Mouse (Mus musculus): ENCODE results near the gene H2al2a. TPM values are rescaled to one million over a fixed set of nuclear protein-coding genes. Genes with fewer than 3 reads are reported as not detected.

The H2al2a gene
- not detected in 2 replicates for polyA plus RNA-seq (2016; fragmentation: Nextera tagmentation; extraction: Ambion mirVana)

- DNase-seq (ENCODE audit: low spot score): no peak
- no peaks in the 10 kb centered on the region for H3K36me3 ChIP-seq
- H3K9me3 ChIP-seq (replicated peaks): no peaks in the 10 kb centered on the region
- H3K4me3 ChIP-seq: no peak within 1 kb of the TSS
- H3K27me3 ChIP-seq (ENCODE audit: low read depth, poor library complexity, severe bottlenecking): no peaks in the 10 kb centered on the region
- peaks cover 5% of the 10 kb centered on the region; the same call in 1 of the 2 replicates for H3K4me1 ChIP-seq
- H3K27ac ChIP-seq: no peak within 1 kb of the TSS
Observed at GRCm38 (mm10) chr2:17996858-17997257, at the start of gene H2al2a. Gene H2al2a (minus strand): TSS chr2:17996958.

DNA sequence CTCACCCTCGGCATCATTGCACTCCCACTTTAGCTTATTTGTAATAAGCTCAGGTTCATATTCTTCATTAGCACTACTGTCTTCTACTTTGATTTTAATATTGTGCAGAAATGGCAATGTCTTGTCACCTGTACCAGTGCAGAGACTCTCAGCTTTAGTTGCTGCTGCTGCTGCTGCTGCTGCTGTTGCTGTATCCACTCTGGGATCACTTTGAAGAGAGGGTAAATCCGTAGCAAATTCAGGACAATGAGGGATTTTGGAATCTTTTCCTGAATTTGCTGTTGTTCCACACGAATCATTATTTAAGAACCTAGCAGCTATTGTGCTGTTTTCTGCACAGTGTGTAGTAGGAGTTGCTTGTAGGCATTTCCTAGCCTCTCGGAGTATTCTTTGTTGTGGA is 49.4 kb upstream of the H2al2a start:
- WGBS: under 1% methylated on average over 4 of the region's 4 CpGs

GRCm38 (mm10) chr2:18045781-18046181 is 49.0 kb upstream of the H2al2a start:
- Histone ChIP-seq H3K4me3 (peak overlapping the region; percentile 90), H3K27me3 (ENCODE audit: low read depth, poor library complexity, severe bottlenecking) (no peaks in the 10 kb centered on the region), H3K9me3 (replicated peaks) (no peaks in the 10 kb centered on the region), H3K36me3 (no peaks in the 10 kb centered on the region), H3K4me1 (peaks cover 52% of the 10 kb centered on the region), H3K27ac (peak overlapping the region; percentile 100)
- DNase-seq (ENCODE audit: low spot score): no peak
- 7% methylated on average over 6 of the region's 6 CpGs for WGBS

More for the DNA sequence above, 49.4 kb upstream of the H2al2a start:
- Histone ChIP-seq H3K27me3 (ENCODE audit: low read depth, poor library complexity, severe bottlenecking) (no peaks in the 10 kb centered on the region), H3K4me1 (peaks cover 52% of the 10 kb centered on the region), H3K4me3 (peak overlapping the region; percentile 90), H3K27ac (peak overlapping the region; percentile 100), H3K36me3 (no peaks in the 10 kb centered on the region), H3K9me3 (replicated peaks) (no peaks in the 10 kb centered on the region)
- no peak for DNase-seq (ENCODE audit: low spot score)

DNA sequence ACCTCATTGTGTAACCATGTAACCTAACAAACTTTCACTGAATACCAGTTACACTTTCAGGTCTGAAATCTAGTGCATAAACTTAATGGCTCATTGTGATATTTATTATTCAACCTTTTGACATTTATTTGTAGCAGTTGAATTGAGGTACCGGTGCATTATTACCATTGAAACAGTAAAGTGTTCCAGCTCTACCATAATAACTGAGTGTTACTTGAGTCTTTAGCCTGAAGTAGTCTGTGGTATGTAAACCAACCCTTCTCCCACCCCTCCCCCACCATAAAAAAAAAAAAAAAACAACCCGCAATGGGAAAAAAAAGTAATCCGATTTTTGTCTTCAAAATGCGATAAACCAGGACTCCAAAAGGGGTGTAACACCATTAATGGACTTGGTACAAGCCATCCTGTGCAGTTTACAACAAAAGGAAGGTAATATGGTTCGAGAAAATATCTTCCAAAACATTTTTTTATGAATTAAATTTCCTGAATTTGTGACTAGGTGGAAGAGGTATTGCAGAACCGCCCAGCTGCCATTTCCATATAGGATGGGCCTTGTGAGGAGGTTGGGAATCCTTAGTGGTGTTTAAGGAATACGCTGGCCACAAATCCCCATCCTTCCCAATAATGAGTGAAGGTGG is 48.5 kb upstream of the H2al2a start:
- no peaks in the 10 kb centered on the region for H3K9me3 ChIP-seq (replicated peaks)
- H3K4me1 ChIP-seq: peaks cover 52% of the 10 kb centered on the region
- no peaks in the 10 kb centered on the region for H3K27me3 ChIP-seq (ENCODE audit: low read depth, poor library complexity, severe bottlenecking)
- DNase-seq (ENCODE audit: low spot score): no peak
- 9% methylated on average over 7 of the region's 7 CpGs for WGBS
- H3K4me3 ChIP-seq: peak overlapping the region; percentile 90
- H3K27ac ChIP-seq: peak overlapping the region; percentile 100
- H3K36me3 ChIP-seq: no peaks in the 10 kb centered on the region

DNA sequence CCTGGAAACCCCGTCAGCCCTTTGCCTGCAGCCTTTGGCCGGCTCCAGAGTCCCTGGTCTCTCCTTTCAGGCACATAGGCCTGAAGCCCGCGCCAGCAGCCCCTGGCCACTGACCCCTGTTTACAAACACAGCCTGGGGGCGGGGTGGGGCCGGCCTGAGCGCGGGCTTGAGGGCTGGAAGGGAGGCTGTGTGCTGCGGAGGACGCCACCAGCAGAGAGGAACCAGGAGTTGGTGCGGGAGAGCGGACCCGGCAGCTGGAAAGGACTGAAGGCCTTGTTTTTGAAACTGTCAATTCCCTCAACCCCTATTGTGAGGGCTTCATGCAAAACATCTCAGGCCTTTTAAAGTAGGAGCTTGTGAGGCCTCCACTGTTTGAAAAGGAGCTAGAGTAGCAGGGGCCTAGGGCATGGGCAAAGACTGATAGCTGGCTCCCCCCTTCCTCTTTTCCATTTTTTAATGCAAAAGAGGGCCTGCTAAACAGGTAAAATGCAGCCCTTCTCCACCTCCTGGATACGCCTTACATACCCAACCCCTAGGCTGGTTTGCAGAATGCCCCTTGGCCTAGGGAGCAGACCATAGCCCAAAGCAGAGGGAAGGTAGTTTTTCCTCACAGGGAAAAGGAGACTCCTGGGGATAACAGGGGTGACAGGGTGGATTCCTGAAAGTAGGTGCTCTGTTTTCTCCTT is 44.6 kb upstream of the H2al2a start:
- H3K4me3 ChIP-seq: peak overlapping the region; percentile 49

DNA sequence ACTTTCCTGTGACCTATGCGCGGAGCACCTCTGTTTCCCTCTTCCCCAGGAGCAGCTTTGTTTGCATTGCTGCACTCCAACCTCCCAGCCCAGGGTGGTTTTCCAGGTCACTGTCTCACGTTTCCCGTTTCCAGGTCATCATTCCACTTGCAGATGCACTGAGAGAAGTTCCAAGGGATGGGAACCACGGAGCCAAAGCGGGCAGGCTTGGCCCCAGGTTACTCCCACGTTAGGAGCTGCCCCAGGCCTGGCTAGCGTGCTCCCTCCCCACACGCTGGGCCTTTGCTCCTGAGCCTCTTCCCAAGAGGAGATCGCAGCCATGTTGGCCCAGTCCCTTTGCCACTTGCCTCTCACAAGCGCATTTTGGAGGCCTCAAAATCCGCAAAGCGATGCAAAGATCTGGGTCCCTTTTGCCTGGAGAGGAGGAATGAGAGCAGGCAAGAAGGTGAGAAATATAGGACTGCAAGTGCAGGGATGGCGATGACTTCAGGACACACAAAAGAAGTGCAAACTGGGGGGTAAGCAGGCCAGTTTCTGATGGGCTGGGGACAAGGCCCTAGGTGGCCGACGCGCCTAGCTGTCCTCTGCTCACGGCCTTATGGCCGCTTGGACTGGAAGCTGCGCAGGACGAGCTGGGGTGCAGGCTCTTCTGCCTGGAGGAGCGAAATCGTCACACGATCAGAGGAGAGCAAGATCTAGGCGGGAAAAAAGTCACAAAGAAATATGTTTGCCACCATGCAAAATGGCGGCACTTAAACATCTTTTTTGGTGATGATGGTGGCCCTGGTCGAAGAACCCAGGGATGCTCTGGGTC is 43.8 kb upstream of the H2al2a start:
- Histone ChIP-seq H3K9me3 (replicated peaks) (no peaks in the 10 kb centered on the region), H3K36me3 (no peaks in the 10 kb centered on the region), H3K27me3 (ENCODE audit: low read depth, poor library complexity, severe bottlenecking) (no peaks in the 10 kb centered on the region), H3K4me3 (peak overlapping the region; percentile 49), H3K4me1 (peaks cover 68% of the 10 kb centered on the region), H3K27ac (peak overlapping the region; percentile 96)
- DNase-seq (ENCODE audit: low spot score): no peak
- WGBS: 12% methylated on average over 27 of the region's 27 CpGs

More for the DNA sequence above, 44.6 kb upstream of the H2al2a start:
- 4% methylated on average over 14 of the region's 14 CpGs for WGBS
- H3K36me3 ChIP-seq: no peaks in the 10 kb centered on the region
- peaks cover 68% of the 10 kb centered on the region for H3K4me1 ChIP-seq
- H3K27me3 ChIP-seq (ENCODE audit: low read depth, poor library complexity, severe bottlenecking): no peaks in the 10 kb centered on the region
- DNase-seq (ENCODE audit: low spot score): peak; percentile 82
- no peaks in the 10 kb centered on the region for H3K9me3 ChIP-seq (replicated peaks)
- peak overlapping the region; percentile 96 for H3K27ac ChIP-seq

GRCm38 (mm10) chr2:18039566-18040290 is 43.0 kb upstream of the H2al2a start:
- Histone ChIP-seq H3K36me3 (no peaks in the 10 kb centered on the region), H3K9me3 (replicated peaks) (no peaks in the 10 kb centered on the region), H3K4me1 (peaks cover 71% of the 10 kb centered on the region), H3K4me3 (peak overlapping the region; percentile 49), H3K27me3 (ENCODE audit: low read depth, poor library complexity, severe bottlenecking) (no peaks in the 10 kb centered on the region), H3K27ac (peak overlapping the region; percentile 96)
- 2% methylated on average over 46 of the region's 46 CpGs for WGBS
- peak; percentile 79 for DNase-seq (ENCODE audit: low spot score)

GRCm38 (mm10) chr2:18038895-18039371 is 42.2 kb upstream of the H2al2a start:
- Histone ChIP-seq H3K27me3 (ENCODE audit: low read depth, poor library complexity, severe bottlenecking) (no peaks in the 10 kb centered on the region), H3K36me3 (no peaks in the 10 kb centered on the region), H3K4me3 (peak overlapping the region; percentile 49), H3K27ac (peak overlapping the region; percentile 96), H3K4me1 (peaks cover 73% of the 10 kb centered on the region), H3K9me3 (replicated peaks) (no peaks in the 10 kb centered on the region)
- no peak for DNase-seq (ENCODE audit: low spot score)
- 24% methylated on average over 10 of the region's 10 CpGs for WGBS

DNA sequence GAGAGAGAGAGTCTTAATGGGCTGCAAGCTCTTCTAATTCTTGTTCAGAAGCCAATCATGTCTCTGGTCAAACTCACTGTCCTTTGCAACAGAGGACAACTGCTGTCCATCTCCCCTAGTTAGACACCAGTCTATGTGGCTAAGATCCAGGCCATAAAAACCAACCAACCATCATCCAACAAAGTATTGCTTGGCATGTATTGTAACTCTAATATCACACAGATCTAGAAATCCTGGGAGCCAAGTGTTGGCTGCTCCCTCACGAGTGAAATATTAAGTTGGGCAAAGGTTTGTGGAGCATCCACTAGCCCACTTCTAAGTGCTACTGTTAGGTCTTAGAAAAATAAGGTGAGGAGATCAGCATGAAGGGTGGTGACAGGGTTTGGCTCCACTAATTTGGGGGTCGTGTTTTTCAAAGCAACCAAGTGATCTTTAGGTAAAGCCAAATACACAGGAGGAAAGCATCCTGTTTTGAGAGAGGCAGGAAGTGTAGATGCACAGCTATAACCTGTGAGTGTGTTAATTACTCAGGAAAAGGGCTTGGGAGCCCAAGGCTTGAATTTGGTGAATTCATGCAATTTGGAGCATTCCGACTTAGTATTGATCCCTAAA is 41.5 kb upstream of the H2al2a start:
- Histone ChIP-seq H3K4me3 (no peak overlapping the region), H3K27ac (peak overlapping the region; percentile 96; the same call in 1 of the 2 replicates), H3K27me3 (ENCODE audit: low read depth, poor library complexity, severe bottlenecking) (no peaks in the 10 kb centered on the region)

GRCm38 (mm10) chr2:18037491-18037890 is 40.7 kb upstream of the H2al2a start, which contains the start of gene A930004D18Rik:
Gene A930004D18Rik (minus strand): TSS chr2:18037737.
- Histone ChIP-seq H3K9me3 (replicated peaks) (no peaks in the 10 kb centered on the region), H3K4me1 (peaks cover 75% of the 10 kb centered on the region), H3K4me3 (no peak within 1 kb of the TSS), H3K36me3 (no peaks in the 10 kb centered on the region), H3K27ac (peak within 1 kb of the TSS; percentile 96; the same call in 1 of the 2 replicates), H3K27me3 (ENCODE audit: low read depth, poor library complexity, severe bottlenecking) (no peaks in the 10 kb centered on the region)
- WGBS: 60% methylated on average over 2 of the region's 2 CpGs
- no peak for DNase-seq (ENCODE audit: low spot score)

More for the DNA sequence above, 41.5 kb upstream of the H2al2a start:
- peaks cover 75% of the 10 kb centered on the region for H3K4me1 ChIP-seq
- DNase-seq (ENCODE audit: low spot score): no peak
- no peaks in the 10 kb centered on the region for H3K36me3 ChIP-seq
- WGBS: 39% methylated on average over 3 of the region's 3 CpGs
- no peaks in the 10 kb centered on the region for H3K9me3 ChIP-seq (replicated peaks)

GRCm38 (mm10) chr2:18034371-18035250 is 37.9 kb upstream of the H2al2a start:
- no peak for DNase-seq (ENCODE audit: low spot score)
- Histone ChIP-seq H3K4me3 (no peak overlapping the region), H3K9me3 (replicated peaks) (no peaks in the 10 kb centered on the region), H3K4me1 (peaks cover 77% of the 10 kb centered on the region), H3K36me3 (no peaks in the 10 kb centered on the region), H3K27me3 (ENCODE audit: low read depth, poor library complexity, severe bottlenecking) (no peaks in the 10 kb centered on the region), H3K27ac (0 out of 2 replicates have a peak overlapping the region, but pooled peaks have one; percentile 36)
- 59% methylated on average over 10 of the region's 10 CpGs for WGBS

All from limb, embryonic 10.5 days (tissue).